Mouse (Mus musculus): ENCODE measurements around the gene Gtf2f1.

DNA sequence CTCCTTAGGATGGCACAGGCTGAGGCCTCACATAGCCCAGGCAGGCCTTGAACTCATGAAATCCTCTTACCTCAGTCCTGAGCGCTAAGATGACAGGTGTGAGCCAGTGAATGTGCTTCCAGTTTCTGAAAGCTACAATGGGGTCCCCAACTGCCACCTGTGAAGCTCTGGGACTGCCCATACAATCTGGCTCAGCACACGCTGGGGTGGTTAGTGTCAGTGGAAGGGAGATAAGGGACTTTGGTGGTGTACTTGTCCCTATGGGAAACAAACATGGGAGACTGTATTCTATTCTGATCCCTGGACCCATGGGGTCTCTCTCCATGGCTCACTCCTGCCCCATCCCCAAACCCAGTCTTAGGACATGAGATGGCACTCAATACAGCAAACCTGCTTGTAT, 8.6 kb upstream of the Gtf2f1 start:
- TF ChIP-seq POLR2A (IDR thresholded peaks at IDR 0.05; ENCODE audit: low read depth, low read length), result no peak
- TF ChIP-seq CTCF (IDR thresholded peaks at IDR 0.05; ENCODE audit: extremely low read depth, insufficient read depth, insufficient read length, insufficient replicate concordance), result no peak

All from spleen, adult 2 months (tissue).